Mouse (Mus musculus) urinary bladder, postnatal 10 days (tissue): ENCODE data around the gene Rara.

Experiments
- DNase-seq: peaks from one replicate; pipeline ENCODE4 v3.0.0; 2022; ENCODE audit warnings: low spot score

Gene Rara

GRCm38 (mm10) chr11:98995987-98996386 is 68.4 kb downstream of the Rara start:
- no peak for DNase-seq

DNA sequence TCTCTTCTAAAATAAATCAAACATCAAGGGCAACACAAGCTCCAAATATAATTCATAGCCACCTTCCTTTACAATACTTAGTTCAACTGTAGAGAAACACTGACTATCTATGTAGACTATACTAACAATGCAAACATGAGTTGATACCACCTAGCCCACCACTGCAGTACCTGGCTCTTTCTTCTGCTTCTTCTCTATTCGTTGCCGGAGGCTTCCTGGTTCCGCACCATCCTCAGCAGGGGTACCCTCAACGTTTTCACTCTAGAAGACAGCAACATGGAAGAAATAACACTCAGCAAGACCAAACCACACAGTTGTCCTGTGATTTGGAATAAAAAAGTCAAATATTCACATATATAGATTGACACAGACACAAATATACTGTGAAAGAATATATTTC is 70.0 kb downstream of the Rara start:
- DNase-seq: no peak

- no peak for DNase-seq
Measured at GRCm38 (mm10) chr11:98998776-98999175, 71.2 kb downstream of the Rara start.

DNA sequence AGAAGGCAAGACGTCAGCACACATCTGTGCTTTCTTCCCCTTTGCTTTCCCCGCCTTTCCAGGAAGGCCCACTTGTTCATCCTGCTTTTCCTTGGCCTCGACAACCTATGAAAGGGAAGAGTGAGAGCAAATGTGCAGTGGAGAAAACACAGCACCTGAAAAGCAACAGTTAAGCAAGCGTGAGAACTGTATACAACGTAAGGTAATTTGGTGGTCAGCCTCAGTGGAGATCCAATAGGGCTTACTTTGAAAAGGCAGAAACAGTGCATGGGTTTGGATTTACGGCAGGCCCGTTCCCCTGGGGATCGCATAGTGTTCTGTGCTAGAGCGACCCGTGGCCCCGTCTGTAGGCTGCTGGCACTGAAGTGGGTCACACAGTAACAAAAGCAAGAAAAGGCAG is 71.6 kb downstream of the Rara start:
- no peak for DNase-seq

GRCm38 (mm10) chr11:99006788-99007187 is 79.2 kb downstream of the Rara start:
- no peak for DNase-seq

DNA sequence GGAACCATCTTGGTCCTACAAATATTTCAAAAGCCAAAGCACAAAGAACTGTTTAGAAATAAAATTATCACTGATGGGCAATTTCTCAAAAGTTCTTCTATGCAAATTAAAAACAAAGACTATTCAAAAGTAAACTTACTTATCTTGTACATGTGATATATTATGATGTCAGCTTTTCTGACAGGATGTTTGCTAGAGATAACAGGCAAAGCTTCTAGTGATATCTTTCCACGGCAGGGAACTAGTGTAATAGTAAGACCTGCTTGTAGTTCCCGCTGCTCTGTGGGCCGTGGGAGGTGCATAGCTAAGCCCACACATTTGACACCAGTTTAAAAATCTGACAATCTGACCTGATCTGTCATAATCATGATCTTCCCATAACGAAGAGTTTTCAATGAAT is 82.5 kb downstream of the Rara start:
- no peak for DNase-seq

- no peak for DNase-seq
Measured at GRCm38 (mm10) chr11:99010706-99011105, 83.1 kb downstream of the Rara start.

- no peak for DNase-seq
Measured at GRCm38 (mm10) chr11:99013856-99014255, 86.2 kb downstream of the Rara start.

DNA sequence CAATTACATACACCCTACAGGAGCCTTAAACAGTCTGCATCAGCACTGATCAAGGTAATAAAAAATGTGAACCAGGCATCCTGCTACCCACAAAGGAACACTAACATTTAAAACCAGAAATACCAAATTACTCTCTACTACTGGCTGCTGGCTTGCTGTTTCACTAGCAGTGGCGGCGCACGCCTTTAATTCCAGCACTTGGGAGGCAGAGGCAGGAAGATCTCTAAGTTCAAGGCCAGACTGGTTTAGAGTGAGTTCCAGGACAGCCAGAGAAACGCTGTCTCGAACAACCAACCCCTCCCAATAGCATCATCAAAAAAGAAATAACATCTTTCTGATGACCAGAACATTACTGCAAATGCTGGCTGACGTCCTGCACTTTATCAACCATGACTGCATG is 92.2 kb downstream of the Rara start:
- DNase-seq: no peak

DNA sequence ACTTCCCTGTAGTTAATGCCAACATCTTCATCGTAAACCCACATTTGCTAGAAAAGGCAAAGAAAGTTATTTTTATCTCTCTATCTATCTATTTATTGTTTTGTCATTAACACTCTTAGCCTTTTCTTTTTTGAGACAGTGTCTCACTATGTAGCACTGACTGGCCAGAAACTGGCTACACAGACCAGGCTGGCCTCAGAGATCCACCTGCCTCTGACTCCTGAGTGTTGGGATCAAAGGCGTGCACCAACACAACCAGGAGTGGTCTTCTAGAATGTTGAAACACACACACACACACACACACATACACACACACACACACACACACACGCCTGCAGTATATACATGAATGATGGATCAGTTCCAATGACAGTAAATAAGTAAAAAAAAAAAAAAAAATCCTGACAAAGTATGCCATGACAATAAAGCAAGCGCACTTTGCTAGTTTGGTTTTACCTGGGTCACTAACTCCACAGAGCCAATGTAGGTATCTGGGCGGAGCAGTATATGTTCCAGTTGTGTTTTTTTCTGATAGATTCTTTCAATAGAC is 94.8 kb downstream of the Rara start:
- no peak for DNase-seq

DNA sequence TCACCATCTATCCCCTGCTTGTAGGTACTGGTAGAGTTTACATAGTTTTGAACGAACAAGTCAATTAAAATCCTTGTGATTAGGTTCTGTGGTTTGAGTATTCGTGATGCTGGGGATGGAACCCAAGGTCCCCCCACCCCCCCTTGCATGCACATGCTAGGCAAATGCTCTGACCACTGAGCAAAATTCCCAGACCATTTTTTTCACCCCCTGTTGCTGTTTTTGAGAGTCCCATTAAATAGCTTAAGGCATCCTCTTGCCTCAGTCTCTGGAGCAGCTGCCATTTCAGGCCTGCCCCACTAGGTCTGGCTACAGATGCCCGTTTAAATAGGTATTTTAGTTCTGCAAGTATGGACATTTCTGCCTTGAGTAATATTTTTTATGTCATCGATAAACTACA is 95.5 kb downstream of the Rara start:
- no peak for DNase-seq

DNA sequence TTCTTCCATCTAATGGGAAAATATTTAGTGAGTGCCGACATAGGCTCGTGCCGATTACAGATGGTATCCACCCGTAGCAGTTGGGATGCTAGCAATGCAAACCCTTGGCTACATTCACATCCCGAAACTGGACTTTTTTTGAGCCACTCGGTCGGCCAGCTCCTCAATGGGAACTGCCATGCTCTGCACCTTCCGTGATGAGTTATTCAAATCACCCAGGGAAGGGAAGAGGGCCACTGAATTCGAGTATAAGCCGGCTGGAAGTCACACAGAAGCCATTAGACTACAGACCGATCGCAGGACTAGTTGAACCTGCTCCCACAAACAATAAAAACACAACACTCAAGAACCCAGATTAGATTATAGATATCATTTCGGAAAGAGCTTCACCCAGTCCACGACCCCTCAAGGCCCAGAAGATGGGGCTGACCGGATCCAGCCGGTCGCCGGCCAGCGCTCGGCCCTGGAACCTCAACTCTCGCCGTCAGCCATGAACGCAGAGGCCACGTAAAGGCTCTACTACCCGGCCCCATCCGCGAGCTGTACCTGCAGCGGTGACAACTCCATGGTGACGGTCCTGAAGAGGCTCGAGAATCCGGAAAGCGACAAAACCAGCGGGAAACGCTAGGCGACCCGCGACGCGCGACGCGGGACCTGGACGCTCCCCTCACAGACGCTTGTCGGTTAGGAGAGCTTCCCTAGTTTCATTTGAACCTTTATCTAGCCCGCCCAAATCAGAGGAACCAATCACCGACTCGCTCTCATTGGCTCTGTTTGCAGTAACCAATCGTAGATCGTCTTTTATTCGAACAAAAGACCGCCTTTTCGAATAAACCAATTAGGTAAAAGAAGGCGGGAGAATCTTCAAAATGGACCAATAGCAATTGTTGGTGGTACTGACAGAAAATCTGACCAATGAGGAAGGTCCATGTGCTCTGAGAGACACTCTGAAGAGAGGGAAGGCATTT is 96.2 kb downstream of the Rara start, which contains the start of gene Top2a:
TSS of gene Top2a (minus strand) at position 690 of the 968 bp plus-strand sequence.
- DNase-seq: no peak
